Mouse (Mus musculus) heart, adult 8-10 months (tissue): ENCODE measurements around the gene Dok1. TPM values are rescaled to one million over a fixed set of nuclear protein-coding genes. Genes with fewer than 3 reads are reported as not detected.

Experiments
- DNase-seq: peaks from one replicate; pipeline ENCODE4 v3.0.0; 2022; ENCODE audit warnings: low spot score
- total RNA-seq, 4 experiments: library from RNA; stranded (reverse); gene quantifications; 2 replicates each; pipeline ENCODE4 v1.2.4; 2022

The Dok1 gene
- total RNA-seq, 4 experiments from 2014 or later: 1.9 to 2.2 (median 2.0) TPM

DNA sequence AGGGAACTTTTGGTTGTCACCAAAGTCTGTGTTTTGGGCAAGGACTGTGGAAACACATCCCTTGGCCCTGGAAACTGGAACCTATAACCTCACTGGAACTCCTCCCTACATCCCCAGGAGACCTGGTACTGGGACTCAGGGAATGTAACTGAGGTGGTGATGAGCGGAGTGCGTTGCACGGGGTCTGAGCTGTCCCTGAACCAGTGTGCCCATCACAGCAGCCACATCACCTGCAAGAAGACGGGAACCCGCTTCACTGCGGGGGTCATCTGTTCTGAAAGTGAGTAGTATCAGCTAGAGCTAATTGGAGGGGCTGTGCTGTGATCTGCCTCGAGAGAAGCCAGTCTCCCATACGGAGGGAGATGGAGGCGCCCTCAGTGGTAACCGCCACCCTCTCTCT lies 16.1 kb upstream of the Dok1 start:
- DNase-seq: no peak

DNA sequence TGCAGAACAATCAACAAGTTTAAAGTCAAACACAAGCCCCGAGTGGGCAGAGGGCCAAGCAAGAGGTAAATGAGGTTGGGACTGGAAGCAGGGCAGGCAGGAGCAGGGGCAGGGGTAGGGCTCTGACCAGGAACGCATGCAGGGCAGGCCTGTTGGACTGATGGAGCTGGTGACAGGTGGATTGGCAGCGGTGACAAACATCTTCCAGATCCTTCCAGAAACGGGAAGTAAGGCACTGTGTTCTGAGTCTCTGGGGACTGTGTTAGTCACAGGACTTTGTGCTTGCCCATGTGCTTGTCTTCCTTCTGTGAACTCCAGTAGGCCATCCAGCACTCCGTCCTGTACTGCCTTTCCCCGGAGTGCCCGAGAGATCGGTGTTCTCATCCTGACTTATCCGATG lies 11.5 kb upstream of the Dok1 start:
- peak; percentile 55 for DNase-seq

DNA sequence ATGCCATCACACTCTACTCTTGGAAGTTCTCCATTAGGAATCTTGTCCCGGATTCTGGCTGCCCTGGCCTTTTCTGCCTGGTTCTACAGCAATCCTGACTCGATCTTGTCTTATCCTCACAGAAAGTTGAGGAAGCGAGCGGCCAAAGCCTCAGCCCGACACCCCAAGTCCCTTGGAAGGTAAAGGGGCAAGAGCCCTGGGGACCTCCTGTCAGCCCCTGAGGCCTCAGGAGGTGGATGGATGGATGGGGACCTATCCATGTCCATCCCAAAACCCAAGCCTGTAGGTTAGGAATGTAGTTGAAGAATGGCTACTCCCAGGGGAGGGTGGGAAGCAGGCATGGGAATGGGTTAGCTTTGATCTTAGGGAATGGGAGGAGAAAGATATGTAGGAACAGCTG lies 10.7 kb upstream of the Dok1 start:
- no peak for DNase-seq

DNA sequence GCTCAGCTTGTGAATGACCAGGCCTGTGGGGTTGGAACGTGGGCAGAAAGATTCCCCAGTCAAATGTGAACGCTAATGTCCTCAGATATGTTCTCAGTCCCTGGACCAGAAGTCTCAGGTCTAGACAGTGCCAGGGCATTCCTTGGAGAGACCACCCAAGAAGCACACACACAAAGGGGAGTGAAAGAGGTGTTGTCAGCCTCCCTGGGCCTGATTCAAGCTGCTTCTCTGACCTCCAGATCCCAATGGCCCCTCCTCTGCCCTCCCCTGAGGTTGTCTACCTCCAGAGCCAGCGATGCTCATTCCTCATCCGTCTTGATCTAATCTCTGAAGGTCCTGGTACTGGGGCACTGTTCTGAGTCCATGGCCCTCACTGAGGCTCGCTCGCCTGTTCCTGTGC lies 10.3 kb upstream of the Dok1 start:
- DNase-seq: no peak

DNA sequence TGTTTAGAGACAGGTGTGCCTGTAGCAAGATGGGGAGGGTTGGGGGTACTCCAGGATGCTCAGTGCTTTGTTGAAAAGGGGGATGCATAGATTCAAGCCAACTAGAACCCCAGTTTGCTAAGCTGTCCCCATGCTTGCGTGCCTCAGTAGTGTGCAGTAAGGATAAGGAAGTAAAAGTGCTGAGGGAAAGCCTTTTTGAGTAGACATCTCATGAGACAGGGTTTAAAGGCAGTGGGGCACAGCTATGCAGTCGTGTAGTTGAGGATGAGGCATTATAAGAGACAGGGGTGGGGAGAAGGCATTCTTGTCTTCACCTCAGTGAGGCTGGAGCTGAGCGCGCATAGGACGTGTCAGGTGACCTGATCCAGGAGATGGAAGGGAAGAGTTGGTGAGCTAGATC lies 7.3 kb upstream of the Dok1 start:
- no peak for DNase-seq

DNA sequence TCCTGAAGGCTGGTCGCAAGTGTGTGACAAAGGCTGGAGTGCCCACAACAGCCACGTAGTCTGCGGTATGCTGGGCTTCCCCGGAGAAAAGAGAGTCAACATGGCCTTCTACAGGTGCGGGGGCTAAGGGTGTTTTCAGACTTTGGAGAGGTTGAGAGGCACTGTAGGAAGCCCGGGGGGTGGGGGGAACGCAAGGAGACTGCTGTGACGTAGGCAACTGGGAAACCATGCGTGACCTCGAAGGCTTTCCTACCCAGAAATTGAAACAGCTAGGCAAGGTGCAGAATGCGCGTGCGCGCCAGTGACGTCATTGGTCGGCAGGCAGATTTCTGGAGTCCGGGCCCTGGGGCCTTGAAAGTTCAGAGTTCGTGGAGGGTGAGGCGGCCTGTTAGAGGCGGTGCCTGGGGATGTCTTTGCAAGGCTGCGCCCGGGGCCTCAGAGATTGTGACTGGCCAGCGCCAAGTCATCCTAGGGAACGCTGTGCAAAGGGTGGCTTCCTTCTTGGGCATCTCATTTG lies 5.3 kb upstream of the Dok1 start:
- DNase-seq: peak; percentile 94

DNA sequence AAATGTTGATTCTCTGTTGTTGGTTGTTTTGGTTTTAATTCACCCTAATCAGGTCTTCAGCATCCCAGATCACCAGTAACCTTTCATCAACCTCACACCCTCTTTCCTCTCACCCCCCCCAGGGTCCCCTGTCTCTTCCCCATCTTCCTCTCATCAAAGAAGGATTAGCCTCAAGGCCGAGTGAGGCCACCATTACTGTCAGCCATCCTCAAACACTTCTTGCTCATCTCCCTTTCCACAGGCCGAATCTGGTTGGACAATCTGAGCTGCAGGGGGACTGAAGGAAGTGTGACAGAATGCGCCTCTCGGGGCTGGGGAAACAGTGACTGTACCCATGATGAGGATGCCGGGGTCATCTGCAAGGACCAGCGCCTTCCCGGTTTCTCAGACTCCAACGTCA lies 3.9 kb upstream of the Dok1 start:
- no peak for DNase-seq

DNA sequence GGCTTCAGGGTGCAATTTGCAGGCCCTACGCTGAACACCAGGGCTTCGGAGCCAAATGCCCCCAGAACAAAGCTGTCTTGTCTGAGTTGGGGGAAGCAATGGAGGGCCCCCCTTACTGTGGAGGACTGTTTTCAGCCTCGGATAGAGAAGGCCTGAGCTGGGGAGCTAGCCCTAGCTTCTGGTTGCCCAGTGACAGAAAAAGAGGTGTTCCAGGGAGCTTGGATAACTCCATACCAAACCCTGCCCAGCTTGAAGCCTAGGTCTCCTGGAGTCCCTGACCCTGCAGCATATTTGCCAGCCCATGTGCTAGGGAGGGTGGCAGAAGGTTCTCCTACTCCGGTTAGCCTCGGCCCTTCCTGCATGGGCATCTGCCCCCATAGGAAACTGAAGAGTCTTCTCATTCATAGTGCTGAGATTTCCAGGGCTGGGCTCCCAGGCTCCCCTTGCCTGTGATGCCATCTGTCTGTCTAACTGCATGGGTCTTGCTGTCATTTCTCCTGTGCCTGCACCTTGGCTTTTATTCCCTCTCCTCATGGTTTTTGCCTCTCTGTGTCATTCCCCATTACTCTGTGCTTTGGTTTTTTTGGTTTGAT lies 1.3 kb upstream of the Dok1 start:
- no peak for DNase-seq

DNA sequence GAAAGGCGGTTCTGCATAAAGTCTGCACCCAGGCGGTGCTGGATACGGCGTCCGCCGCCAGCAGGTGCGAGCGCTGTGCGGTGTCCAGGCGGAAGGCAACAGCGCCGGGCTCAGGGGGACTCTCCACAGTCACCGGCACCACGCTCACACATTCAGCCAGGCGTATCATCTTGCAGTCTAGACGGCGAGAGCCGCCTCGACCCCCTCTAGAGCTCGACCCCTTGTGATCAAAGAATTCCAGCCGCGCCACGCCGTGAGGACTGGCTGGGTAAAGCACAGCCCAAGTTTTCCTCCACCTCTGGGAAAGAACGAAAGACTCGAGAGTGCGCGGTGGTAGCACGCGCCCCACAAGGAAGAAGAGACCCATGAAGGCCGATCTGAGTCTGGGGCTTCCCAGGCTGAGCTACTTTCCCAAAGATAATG lies 491 bp downstream of the Dok1 start:
- DNase-seq: no peak

DNA sequence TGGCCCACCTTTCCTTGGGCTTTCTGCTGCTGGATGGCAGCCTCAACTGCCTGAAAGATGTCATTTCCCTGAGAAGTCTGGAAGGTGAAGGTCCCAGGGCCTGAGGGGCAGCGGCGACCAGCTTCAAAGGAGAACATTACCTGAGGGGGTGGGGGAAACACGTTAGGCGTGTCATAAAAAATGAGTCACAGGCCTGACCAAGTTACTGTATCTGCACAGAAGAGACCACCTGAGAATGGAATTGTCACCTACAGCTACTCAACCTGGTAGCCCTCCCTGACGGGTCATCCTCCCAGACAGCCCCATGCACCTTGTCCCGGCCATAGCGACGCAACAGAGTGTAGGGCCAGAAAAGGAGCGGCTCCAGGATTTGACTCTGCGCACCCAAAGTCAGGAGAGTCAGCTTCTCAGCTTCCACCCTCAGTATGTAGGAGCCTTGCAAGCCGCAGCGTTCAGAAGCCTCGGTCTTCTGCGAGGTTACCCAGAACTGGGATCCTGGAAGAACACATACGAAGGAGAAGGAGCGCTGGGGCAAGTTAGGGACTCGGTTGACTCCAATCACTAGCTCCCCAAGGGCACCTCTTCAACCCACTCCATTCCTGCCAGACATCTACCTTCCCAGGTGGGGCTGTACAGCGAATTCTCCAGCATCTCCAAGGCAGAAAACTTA lies 1.2 kb downstream of the Dok1 start:
- no peak for DNase-seq

DNA sequence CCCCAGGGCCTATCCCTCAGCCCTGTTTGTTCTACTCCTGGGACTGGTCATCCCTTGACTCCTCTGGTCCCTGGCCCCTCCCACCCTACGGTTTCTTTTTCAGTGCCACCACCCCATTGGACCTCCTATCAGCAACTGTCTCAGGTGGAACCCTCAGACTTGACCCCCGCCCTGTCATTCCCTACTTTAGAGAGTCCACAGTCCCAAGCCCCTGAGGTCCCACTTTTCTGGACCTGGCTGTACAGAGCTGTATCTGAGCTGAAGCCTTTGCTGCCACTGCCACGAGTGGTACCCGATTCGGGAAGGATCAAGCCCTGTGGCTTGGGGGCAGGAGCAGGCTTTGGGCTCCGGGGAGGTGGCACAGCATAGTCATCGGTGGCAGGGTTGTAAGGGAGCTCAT lies 2.2 kb downstream of the Dok1 start:
- no peak for DNase-seq

DNA sequence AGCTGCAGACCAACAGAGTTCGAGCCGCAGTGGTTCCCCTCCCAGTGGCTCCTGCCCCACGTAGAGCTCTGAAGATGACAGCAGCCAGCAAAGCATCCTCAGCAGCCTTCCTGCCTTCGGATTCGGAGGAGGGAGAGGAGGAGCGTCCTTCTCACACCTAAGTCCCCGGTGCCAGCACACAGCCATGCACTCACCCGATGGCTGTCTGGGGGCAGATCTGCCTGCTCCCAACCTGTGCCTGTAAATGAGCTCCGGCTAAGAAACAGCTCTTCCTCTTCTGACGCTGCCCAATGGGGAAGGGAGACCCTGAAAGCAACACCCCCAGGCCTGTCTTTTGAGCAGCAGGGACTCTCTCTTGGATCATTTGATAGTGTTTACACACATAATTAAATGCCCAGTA lies 3.5 kb downstream of the Dok1 start:
- no peak for DNase-seq

DNA sequence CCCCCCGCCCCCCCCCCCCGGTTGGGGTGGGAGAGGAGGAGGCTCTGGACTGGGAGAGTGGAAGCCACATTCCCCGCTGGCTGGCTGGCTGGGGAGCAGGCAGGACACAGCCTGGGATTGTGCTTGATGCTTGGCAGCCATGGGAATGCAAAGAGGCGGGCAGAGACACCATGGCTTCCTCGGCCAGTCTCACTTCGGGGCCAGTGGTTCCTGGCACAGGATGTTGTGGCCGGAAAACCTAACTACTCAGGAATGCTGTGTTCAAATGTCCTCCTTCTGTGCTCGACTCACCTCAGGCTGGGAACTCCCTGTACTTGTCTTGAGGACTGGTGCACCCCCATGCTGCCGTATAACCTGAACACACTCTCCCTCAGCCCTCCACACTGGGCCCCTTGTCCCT lies 5.6 kb downstream of the Dok1 start:
- DNase-seq: no peak

DNA sequence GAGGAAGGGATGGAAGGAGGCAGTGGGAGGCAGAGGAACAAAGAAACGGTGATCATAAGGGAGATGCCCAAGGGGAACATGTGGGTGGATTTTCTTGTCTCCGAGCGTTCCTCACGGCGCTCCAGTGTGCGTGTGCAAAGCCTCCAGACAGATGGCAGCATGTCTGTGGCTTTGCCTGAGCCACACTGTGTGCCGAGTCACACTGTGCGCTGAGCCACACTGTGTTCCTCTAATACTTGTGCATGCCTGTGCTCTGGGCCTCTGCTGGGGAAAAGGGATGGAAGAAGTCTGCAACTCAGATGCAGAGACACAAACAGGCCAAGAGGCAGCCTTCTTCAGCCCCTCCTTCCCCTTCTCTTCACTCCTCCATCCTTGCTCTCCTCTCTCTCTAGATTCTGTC lies 6.0 kb downstream of the Dok1 start:
- DNase-seq: no peak

DNA sequence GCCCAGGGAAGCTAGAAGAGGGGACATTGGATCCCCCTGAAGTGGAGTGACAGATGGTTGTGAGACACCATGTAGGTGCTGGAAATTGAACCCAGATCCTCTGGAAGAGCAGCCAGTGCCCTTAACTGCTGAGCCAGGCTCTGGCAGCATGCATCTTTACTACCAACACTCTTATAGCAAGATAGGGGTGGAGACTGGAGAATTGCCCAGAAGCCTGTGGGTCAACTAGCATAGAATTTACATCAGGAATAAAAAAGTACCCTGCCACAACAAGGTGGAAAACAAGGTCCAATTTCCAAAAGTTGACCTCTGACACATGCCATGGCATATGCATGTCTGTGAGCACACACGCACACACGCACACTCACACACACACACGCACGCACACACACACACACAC lies 8.1 kb downstream of the Dok1 start:
- DNase-seq: no peak

DNA sequence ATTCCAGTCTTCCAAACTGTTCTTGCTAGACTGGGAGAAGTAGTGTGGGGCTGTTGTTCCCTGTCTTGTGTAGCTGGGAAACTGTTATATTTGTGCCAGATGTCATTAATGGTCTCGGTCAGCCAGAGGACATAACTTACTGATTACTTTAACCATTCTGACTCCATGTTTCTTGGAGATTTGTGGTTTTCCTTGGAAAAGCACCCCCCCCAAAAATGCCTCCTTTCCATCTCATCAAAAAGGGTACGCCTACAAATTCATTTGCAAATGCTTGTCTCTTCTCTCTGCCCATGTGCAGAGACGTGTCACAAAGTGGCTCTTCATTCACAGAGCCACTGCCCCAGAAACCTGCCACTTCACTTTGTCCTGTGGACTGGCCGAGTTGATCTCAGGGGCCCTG lies 8.8 kb downstream of the Dok1 start:
- no peak for DNase-seq

DNA sequence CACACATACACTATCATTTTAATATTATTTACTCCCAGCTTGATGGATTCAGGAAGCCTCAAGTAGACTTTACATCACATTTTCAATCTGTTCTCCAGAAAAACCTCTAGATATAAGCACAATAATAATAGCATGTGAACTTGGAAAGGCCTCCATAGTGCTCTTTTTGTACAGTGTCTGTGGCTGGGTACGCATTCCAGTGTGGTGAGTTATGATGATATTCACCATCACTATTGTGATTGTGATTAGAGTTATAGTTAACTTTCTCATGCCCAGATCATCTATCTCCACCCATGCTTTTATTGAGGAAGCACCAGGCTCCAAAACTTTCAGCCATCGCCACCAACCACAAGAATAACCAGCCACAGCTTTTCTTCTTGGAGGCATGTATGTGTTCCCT lies 9.5 kb downstream of the Dok1 start:
- no peak for DNase-seq

DNA sequence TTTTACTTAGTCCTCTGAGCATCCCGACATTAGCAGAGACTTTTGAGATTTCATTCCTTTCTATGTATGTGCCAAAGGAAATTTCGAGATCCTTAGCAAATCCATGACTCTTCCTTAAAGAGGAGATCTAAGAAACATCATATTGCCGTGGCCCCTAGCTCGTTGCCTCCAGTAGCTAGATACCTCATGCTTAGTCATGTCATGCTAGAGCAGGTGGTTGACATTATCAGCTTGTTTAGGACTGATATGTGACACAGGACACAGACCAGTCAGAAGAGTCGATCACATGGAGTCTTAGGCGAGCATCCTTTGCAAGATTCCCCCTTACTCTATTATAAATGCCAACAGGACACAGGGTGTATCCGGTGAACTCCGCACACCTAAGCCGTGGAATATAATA lies 10.3 kb downstream of the Dok1 start:
- DNase-seq: no peak

DNA sequence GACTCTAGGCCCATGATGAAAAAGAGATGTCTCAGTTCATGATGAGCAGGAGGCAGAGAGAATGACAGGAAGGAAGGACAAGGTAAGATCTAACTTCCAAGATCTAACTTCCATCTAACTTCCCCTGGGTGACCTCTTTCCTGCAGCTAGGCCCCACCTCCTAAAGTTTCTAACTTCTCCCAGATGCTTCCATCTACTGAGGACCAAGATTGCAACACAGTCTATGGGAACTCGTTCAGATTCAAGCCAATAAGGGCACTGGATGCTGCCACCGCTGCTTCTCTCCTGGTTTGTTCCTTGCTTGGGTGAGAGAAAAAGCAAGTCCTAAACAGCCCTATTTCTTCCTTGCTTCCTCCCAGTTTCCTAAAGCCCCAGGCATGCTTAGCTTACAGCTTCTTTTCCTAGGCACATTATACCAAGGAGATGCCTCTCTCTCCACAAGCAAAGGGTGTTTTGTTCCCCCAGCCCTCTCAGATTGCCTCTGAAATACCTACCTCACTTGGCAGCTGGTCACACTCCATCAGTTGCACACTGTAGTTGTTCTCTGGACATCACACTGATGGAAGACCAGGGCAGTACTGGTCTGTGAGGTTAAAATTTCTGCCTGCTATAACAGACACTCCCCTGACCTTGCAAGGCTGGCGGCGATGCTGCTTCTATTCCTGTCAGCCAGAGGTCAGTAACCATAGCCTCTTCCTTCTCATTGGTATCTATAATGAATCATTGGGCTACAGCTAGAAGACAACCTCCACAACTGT lies 12.3 kb downstream of the Dok1 start:
- no peak for DNase-seq

DNA sequence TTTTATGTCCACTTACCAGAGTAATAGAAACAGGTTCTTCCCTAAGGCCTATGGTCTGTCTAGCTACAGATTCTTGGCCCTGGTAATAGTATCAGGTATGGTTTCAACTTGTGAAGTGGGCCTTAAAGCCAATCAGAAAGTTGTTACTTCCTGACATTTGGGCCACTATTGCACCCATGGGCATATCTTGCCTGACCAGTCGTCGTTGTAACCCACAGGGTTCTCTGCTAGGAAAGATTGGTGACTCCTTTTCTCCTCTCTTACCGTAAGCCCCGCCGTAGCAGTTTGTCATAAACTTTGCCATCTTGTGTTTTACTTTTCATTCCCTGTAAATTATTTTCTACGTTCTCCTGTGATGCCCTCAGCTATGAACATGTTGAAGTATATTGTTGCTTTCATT lies 13.2 kb downstream of the Dok1 start:
- no peak for DNase-seq

DNA sequence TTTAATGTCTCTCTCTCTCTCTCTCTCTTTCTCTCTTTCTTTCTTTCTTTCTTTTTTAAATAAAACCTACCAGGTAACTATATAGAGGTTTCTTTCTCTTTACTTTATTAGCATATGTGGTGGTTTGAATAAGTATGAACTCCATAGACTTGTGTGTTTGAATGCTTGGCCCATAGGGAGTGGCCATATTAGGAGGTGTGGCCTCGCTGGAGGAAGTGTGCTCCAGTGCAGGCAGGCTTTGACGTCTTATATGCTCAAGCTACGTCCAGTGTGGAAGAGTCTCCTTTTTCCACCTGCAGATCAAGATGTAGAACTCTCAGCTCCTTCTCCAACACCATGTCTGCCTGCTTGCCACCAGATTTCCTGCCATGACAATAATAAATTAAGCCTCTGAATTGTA lies 14.2 kb downstream of the Dok1 start:
- no peak for DNase-seq

DNA sequence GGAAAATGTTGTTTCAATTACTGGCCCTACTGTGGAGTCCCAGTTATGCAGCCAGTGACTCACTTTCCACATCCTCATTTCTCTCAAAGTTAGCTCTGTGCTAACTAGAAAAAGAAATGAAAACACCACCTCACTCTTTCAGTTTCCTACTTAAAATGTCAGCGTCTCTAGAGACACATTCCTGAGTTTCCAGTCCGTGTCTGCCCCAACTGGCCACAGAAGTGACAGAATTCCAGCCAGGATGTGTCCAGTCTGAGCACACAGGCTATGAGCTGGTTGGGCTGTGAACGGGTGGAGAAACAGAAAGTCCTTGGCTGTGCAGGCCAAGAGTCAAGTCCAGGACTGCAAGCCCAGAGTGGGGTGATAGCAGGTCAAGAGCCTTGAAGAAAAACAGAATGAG lies 16.1 kb downstream of the Dok1 start:
- DNase-seq: peak; percentile 78

DNA sequence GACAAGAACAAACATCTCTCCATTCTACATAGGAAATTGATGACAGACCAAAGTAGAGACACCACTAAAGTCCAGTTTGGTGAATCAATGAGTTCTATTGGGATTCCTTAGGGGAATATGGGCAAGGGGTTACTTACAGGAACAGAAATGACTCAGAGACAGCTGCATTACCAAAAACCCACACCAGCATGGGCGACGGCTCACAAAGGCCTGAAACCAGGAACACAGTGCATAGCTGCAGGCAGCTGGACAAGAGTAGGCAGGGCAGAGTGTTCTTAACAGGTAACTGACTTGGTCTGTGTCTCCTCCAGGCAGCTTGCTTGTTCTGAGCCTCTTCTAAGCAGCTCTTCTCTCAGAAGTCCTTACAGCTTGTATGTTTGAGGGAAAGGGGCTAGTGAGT lies 17.5 kb downstream of the Dok1 start:
- DNase-seq: no peak
